Mouse (Mus musculus) forebrain, embryonic 12.5 days (tissue): Measurements from ENCODE around the gene Usmg5. TPM values are rescaled to one million over a fixed set of nuclear protein-coding genes. Genes with fewer than 3 reads are reported as not detected.

Source experiments
- ATAC-seq: fragments of 200-750 bp; cut with Nextera tagmentation; 2 replicates; pipeline ENCODE4 v1.8.0; 2017; ENCODE audit warnings: moderate TSS enrichment; ENCODE audit not compliant: low FRiP score
- H3K27ac ChIP-seq: fragments of 300-500 bp; sonication (generic); 2 replicates; pipeline ENCODE4 v1.5.1; 2016; ENCODE audit warnings: mild to moderate bottlenecking
- H3K27me3 ChIP-seq: fragments of 300-500 bp; sonication (generic); 2 replicates; pipeline ENCODE4 v1.6.1; 2016; ENCODE audit warnings: mild to moderate bottlenecking
- H3K36me3 ChIP-seq: fragments of 300-500 bp; sonication (generic); replicated peaks from 2 replicates; pipeline ENCODE4 v1.6.1; 2016; ENCODE audit warnings: mild to moderate bottlenecking
- H3K4me1 ChIP-seq: fragments of 300-500 bp; sonication (generic); 2 replicates; pipeline ENCODE4 v1.6.1; 2016
- H3K4me2 ChIP-seq: fragments of 300-500 bp; sonication (generic); 2 replicates; pipeline ENCODE4 v1.6.1; 2016; ENCODE audit warnings: mild to moderate bottlenecking, moderate library complexity
- H3K4me3 ChIP-seq: fragments of 300-500 bp; sonication (generic); replicated peaks from 2 replicates; pipeline ENCODE4 v1.5.1; 2016; ENCODE audit warnings: mild to moderate bottlenecking
- H3K9ac ChIP-seq: fragments of 300-500 bp; sonication (generic); 2 replicates; pipeline ENCODE4 v1.6.1; 2016; ENCODE audit warnings: mild to moderate bottlenecking
- H3K9me3 ChIP-seq: fragments of 300-500 bp; sonication (generic); 2 replicates; pipeline ENCODE4 v1.6.1; 2016
- whole genome bisulfite sequencing: fragments of 180-500 bp; shearing (Covaris S2); methylation state at CpG from one replicate; pipeline ENCODE4 v1.1.7; 2016; 5-methylcytosine and 5-hydroxymethylcytosine counted together
- polyA plus RNA-seq: library from polyadenylated mRNA; unstranded; fragments of >200 nt; fragmentation: Nextera tagmentation; extraction: Ambion mirVana; gene quantifications from 2 replicates; pipeline ENCODE4 v1.2.1, GENCODE M21; 2016

Gene Usmg5
- polyA plus RNA-seq, 1 experiment from 2014 or later: 1,345 TPM

GRCm38 (mm10) chr19:47118634-47119033, 28.2 kb upstream of the Usmg5 start:
- Histone ChIP-seq H3K9ac (no peak overlapping the region), H3K27me3 (no peaks in the 10 kb centered on the region), H3K9me3 (no peaks in the 10 kb centered on the region), H3K27ac (no peak overlapping the region), H3K4me3 (no peak overlapping the region), H3K4me2 (no peak overlapping the region), H3K4me1 (no peaks in the 10 kb centered on the region), H3K36me3 (peaks cover 79% of the 10 kb centered on the region)
- no peak for ATAC-seq
- WGBS: 82% methylated on average over 2 of the region's 2 CpGs

- Histone ChIP-seq H3K4me3 (no peak overlapping the region), H3K27me3 (no peaks in the 10 kb centered on the region), H3K9me3 (no peaks in the 10 kb centered on the region), H3K36me3 (peaks cover 100% of the 10 kb centered on the region), H3K4me1 (no peaks in the 10 kb centered on the region), H3K4me2 (no peak overlapping the region), H3K9ac (no peak overlapping the region), H3K27ac (no peak overlapping the region)
- ATAC-seq: no peak
- 94% methylated on average over 9 of the region's 9 CpGs for WGBS
Observed at GRCm38 (mm10) chr19:47104641-47105271, 14.3 kb upstream of the Usmg5 start.

GRCm38 (mm10) chr19:47101080-47101479, 10.6 kb upstream of the Usmg5 start:
- H3K4me1 ChIP-seq: no peaks in the 10 kb centered on the region
- no peak for ATAC-seq
- H3K9me3 ChIP-seq: no peaks in the 10 kb centered on the region
- no peak overlapping the region for H3K4me2 ChIP-seq
- no peak overlapping the region for H3K27ac ChIP-seq
- 90% methylated on average over 5 of the region's 5 CpGs for WGBS
- no peak overlapping the region for H3K4me3 ChIP-seq
- H3K36me3 ChIP-seq: peaks cover 100% of the 10 kb centered on the region
- H3K27me3 ChIP-seq: no peaks in the 10 kb centered on the region
- H3K9ac ChIP-seq: no peak overlapping the region

GRCm38 (mm10) chr19:47089718-47090525, 525 bp downstream of the Usmg5 start:
- peak; percentile 71 for ATAC-seq
- Histone ChIP-seq H3K4me2 (peak overlapping the region; percentile 87), H3K9me3 (no peaks in the 10 kb centered on the region), H3K27me3 (no peaks in the 10 kb centered on the region), H3K4me1 (peaks cover 16% of the 10 kb centered on the region), H3K4me3 (peak overlapping the region; percentile 96), H3K9ac (peak overlapping the region; percentile 96), H3K27ac (peak overlapping the region; percentile 76), H3K36me3 (peaks cover 35% of the 10 kb centered on the region)
- 3% methylated on average over 36 of the region's 36 CpGs for WGBS

- H3K36me3 ChIP-seq: peaks cover 38% of the 10 kb centered on the region
- peaks cover 16% of the 10 kb centered on the region for H3K4me1 ChIP-seq
- no peaks in the 10 kb centered on the region for H3K9me3 ChIP-seq
- ATAC-seq: no peak
- no peak overlapping the region for H3K4me3 ChIP-seq
- H3K9ac ChIP-seq: no peak overlapping the region
- WGBS: 95% methylated on average over 3 of the region's 3 CpGs
- no peak overlapping the region for H3K4me2 ChIP-seq
- no peak overlapping the region for H3K27ac ChIP-seq
- H3K27me3 ChIP-seq: no peaks in the 10 kb centered on the region
Observed at GRCm38 (mm10) chr19:47088226-47088625, 2.2 kb downstream of the Usmg5 start.

- WGBS: under 1% methylated on average over 66 of the region's 72 CpGs
Observed at GRCm38 (mm10) chr19:47067924-47068611, 22.4 kb downstream of the Usmg5 start.

GRCm38 (mm10) chr19:47067096-47067882, 23.2 kb downstream of the Usmg5 start, which contains the start of gene Taf5:
TSS of gene Taf5 (plus strand) at chr19:47067746.
- peak; percentile 87 for ATAC-seq
- peaks cover 8% of the 10 kb centered on the region for H3K4me1 ChIP-seq
- H3K9me3 ChIP-seq: no peaks in the 10 kb centered on the region
- H3K9ac ChIP-seq: peak within 1 kb of the TSS; percentile 95
- WGBS: 11% methylated on average over 49 of the region's 49 CpGs
- peak within 1 kb of the TSS; percentile 92 for H3K27ac ChIP-seq
- peaks cover 15% of the 10 kb centered on the region for H3K36me3 ChIP-seq
- H3K4me3 ChIP-seq: peak within 1 kb of the TSS; percentile 100
- no peaks in the 10 kb centered on the region for H3K27me3 ChIP-seq
- H3K4me2 ChIP-seq: peak within 1 kb of the TSS; percentile 68

More at GRCm38 (mm10) chr19:47067924-47068611, 22.4 kb downstream of the Usmg5 start:
- Histone ChIP-seq H3K4me3 (peak overlapping the region; percentile 100), H3K9me3 (no peaks in the 10 kb centered on the region), H3K27ac (peak overlapping the region; percentile 92), H3K36me3 (peaks cover 23% of the 10 kb centered on the region), H3K9ac (peak overlapping the region; percentile 95), H3K27me3 (no peaks in the 10 kb centered on the region), H3K4me1 (peaks cover 8% of the 10 kb centered on the region), H3K4me2 (peak overlapping the region; percentile 68)
- ATAC-seq: peak; percentile 93

GRCm38 (mm10) chr19:47065860-47066259, 24.6 kb downstream of the Usmg5 start:
- H3K27ac ChIP-seq: no peak overlapping the region
- no peak overlapping the region for H3K9ac ChIP-seq
- peaks cover 8% of the 10 kb centered on the region for H3K4me1 ChIP-seq
- H3K4me2 ChIP-seq: no peak overlapping the region
- WGBS: 93% methylated on average over 3 of the region's 3 CpGs
- ATAC-seq: no peak
- H3K36me3 ChIP-seq: peaks cover under 1% of the 10 kb centered on the region; the same call in 1 of the 2 replicates
- no peaks in the 10 kb centered on the region for H3K9me3 ChIP-seq
- no peaks in the 10 kb centered on the region for H3K27me3 ChIP-seq
- H3K4me3 ChIP-seq: no peak overlapping the region

GRCm38 (mm10) chr19:47057684-47058083, 32.8 kb downstream of the Usmg5 start:
- H3K9ac ChIP-seq: no peak overlapping the region
- H3K9me3 ChIP-seq: no peaks in the 10 kb centered on the region
- H3K4me2 ChIP-seq: no peak overlapping the region
- no peaks in the 10 kb centered on the region for H3K4me1 ChIP-seq
- WGBS: 65% methylated on average over 1 of the region's 1 CpGs
- no peak overlapping the region for H3K27ac ChIP-seq
- H3K36me3 ChIP-seq: no peaks in the 10 kb centered on the region
- H3K4me3 ChIP-seq: no peak overlapping the region
- no peaks in the 10 kb centered on the region for H3K27me3 ChIP-seq
- ATAC-seq: no peak

- WGBS: 87% methylated on average over 4 of the region's 4 CpGs
Observed at GRCm38 (mm10) chr19:47053471-47053870, 37.0 kb downstream of the Usmg5 start.

GRCm38 (mm10) chr19:47052927-47053326, 37.5 kb downstream of the Usmg5 start:
- H3K4me1 ChIP-seq: peaks cover 17% of the 10 kb centered on the region
- 80% methylated on average over 4 of the region's 4 CpGs for WGBS
- ATAC-seq: no peak

More at GRCm38 (mm10) chr19:47053471-47053870, 37.0 kb downstream of the Usmg5 start:
- Histone ChIP-seq H3K27me3 (no peaks in the 10 kb centered on the region), H3K36me3 (no peaks in the 10 kb centered on the region), H3K9me3 (no peaks in the 10 kb centered on the region), H3K4me3 (no peak overlapping the region), H3K4me2 (no peak overlapping the region), H3K27ac (no peak overlapping the region), H3K4me1 (peaks cover 17% of the 10 kb centered on the region), H3K9ac (no peak overlapping the region)
- ATAC-seq: no peak

More at GRCm38 (mm10) chr19:47052927-47053326, 37.5 kb downstream of the Usmg5 start:
- Histone ChIP-seq H3K27me3 (no peaks in the 10 kb centered on the region), H3K9ac (no peak overlapping the region), H3K27ac (no peak overlapping the region), H3K9me3 (no peaks in the 10 kb centered on the region), H3K36me3 (no peaks in the 10 kb centered on the region), H3K4me2 (no peak overlapping the region), H3K4me3 (no peak overlapping the region)
